Comparison of ENCODE assay signal across 9 mouse cellular contexts in genomic region chr3:136165167-136166032, GRCm38 (mm10).
DNase-seq lines count a peak whose midpoint lies in the region; ATAC-seq and TF ChIP-seq lines count a peak whose summit lies in the region.
"Had no signal": no experiment of that assay in that cellular context is flagged by ENCODE, and none has a peak within 500 bp of the region (broad histone marks: within the 10 kb centered on the region; RNA-seq: fewer than 3 reads in every experiment).

No protein-coding gene starts in this region.

- no peak; the same call in 1 of the 2 replicates for TF ChIP-seq CTCF in left cerebral cortex, adult 2 months (IDR thresholded peaks at IDR 0.05)

- no peak overlapping the region for H3K4me3 ChIP-seq in left cerebral cortex, adult 2 months
- no peak overlapping the region for H3K4me3 ChIP-seq in hindbrain, embryonic 13.5 days
- H3K4me3 ChIP-seq: heart, embryonic 13.5 days had no signal

- no peaks in the 10 kb centered on the region for H3K36me3 ChIP-seq in hindbrain, embryonic 13.5 days
- H3K36me3 ChIP-seq: heart, embryonic 13.5 days had no signal

- H3K4me1 ChIP-seq in hindbrain, embryonic 13.5 days (replicated peaks), result no peaks in the 10 kb centered on the region

- H3K9me3 ChIP-seq in hindbrain, embryonic 13.5 days, result no peaks in the 10 kb centered on the region
- H3K9me3 ChIP-seq: heart, embryonic 13.5 days had no signal

- no peaks in the 10 kb centered on the region for H3K27me3 ChIP-seq in hindbrain, embryonic 13.5 days
- H3K27me3 ChIP-seq: heart, embryonic 13.5 days had no signal

- no peak overlapping the region for H3K4me2 ChIP-seq in hindbrain, embryonic 13.5 days
- H3K4me2 ChIP-seq: heart, embryonic 13.5 days had no signal

- intact Hi-C loops in left cerebral cortex, adult 2 months (cut with DNase I), result loop anchor here (10.0 kb wide), 4 partner anchors 121 to 289 kb away; partner anchors contain the start of gene Bank1

- H3K27ac ChIP-seq in left cerebral cortex, adult 2 months, result peak overlapping the region; percentile 46
- no peak overlapping the region for H3K27ac ChIP-seq in hindbrain, embryonic 13.5 days
- H3K27ac ChIP-seq: heart, embryonic 13.5 days had no signal

- WGBS in hindbrain, embryonic 13.5 days, result 88% methylated on average over 7 of the region's 7 CpGs

- ATAC-seq in hindbrain, embryonic 13.5 days (ENCODE audit: low FRiP score), result no peak

- DNase-seq in brain, adult 2 months (ENCODE audit: low read depth, low spot score), result peak; percentile 98
- DNase-seq in cerebellum, adult 9-11 months, result peak; percentile 98
- peak; percentile 10 to 19 for DNase-seq in heart, adult 9 months (ENCODE audit: low spot score in 2 of 2)
- peak; percentile 24 to 67 for DNase-seq in left cerebral cortex, adult 2 months (ENCODE audit: extremely low spot score in 1 of 2, low spot score in 2 of 2)
- no peak for DNase-seq in testis, postnatal 10 days (ENCODE audit: low spot score)
- DNase-seq in ovary, postnatal 14 days (ENCODE audit: low spot score), result no peak
- DNase-seq in adrenal gland, adult 8-10 months, result no peak

- H3K9ac ChIP-seq in hindbrain, embryonic 13.5 days, result no peak overlapping the region
- H3K9ac ChIP-seq: heart, embryonic 13.5 days had no signal

Comparison
In these comparisons a context has a peak if more than half of its experiments do, and no peak if none do; other contexts are left out.
1. DNase-seq: peak in brain, adult 2 months (single experiment), cerebellum, adult 9-11 months (single experiment), heart, adult 9 months (2 of 2) and left cerebral cortex, adult 2 months (2 of 2); none in testis, postnatal 10 days (single experiment), ovary, postnatal 14 days (single experiment) and adrenal gland, adult 8-10 months (single experiment).